Mouse (Mus musculus): ENCODE results near the gene Prmt7.
"Not testable (repeated sequence)": the region's sequence is repeated elsewhere in the genome, so short reads cannot be mapped to it uniquely, and the experiment has no call there.

The Prmt7 gene

GRCm38 (mm10) chr8:106210821-106211345 lies at the start of gene Prmt7, which contains the start of gene Slc7a6os:
Prmt7 (plus strand) TSS chr8:106210936.
Slc7a6os (minus strand) TSS chr8:106210935.
- DNase-seq (ENCODE audit: extremely low read depth, low read depth) = peak; percentile 66

GRCm38 (mm10) chr8:106163251-106163650 lies 47.5 kb upstream of the Prmt7 start:
- DNase-seq (ENCODE audit: extremely low read depth, low read depth) = no peak

GRCm38 (mm10) chr8:106165460-106165859 lies 45.3 kb upstream of the Prmt7 start:
- DNase-seq (ENCODE audit: extremely low read depth, low read depth) = peak; percentile 51

- DNase-seq (ENCODE audit: extremely low read depth, low read depth) = no peak
These were observed 42.2 kb upstream of the Prmt7 start, which contains the start of gene Slc7a6 for GRCm38 (mm10) chr8:106168356-106169016. Slc7a6 (plus strand) TSS chr8:106168857.

GRCm38 (mm10) chr8:106169017-106169933 lies 41.5 kb upstream of the Prmt7 start:
- DNase-seq (ENCODE audit: extremely low read depth, low read depth) = no peak

- DNase-seq (ENCODE audit: extremely low read depth, low read depth) = no peak
These were observed 40.7 kb upstream of the Prmt7 start for GRCm38 (mm10) chr8:106169934-106170480.

- no peak for DNase-seq (ENCODE audit: extremely low read depth, low read depth)
These were observed 37.2 kb upstream of the Prmt7 start for GRCm38 (mm10) chr8:106173566-106173965.

GRCm38 (mm10) chr8:106176891-106177290 lies 33.8 kb upstream of the Prmt7 start:
- no peak for DNase-seq (ENCODE audit: extremely low read depth, low read depth)

- no peak for DNase-seq (ENCODE audit: extremely low read depth, low read depth)
These were observed 33.1 kb upstream of the Prmt7 start for GRCm38 (mm10) chr8:106177594-106177993.

GRCm38 (mm10) chr8:106178428-106178827 lies 32.3 kb upstream of the Prmt7 start:
- no peak for DNase-seq (ENCODE audit: extremely low read depth, low read depth)

- DNase-seq (ENCODE audit: extremely low read depth, low read depth) = no peak
These were observed 25.0 kb upstream of the Prmt7 start for GRCm38 (mm10) chr8:106185628-106186270.

GRCm38 (mm10) chr8:106186394-106186793 lies 24.3 kb upstream of the Prmt7 start:
- no peak for DNase-seq (ENCODE audit: extremely low read depth, low read depth)

GRCm38 (mm10) chr8:106189162-106189561 lies 21.6 kb upstream of the Prmt7 start:
- DNase-seq (ENCODE audit: extremely low read depth, low read depth) = no peak

- peak; percentile 63 for DNase-seq (ENCODE audit: extremely low read depth, low read depth)
These were observed 19.1 kb upstream of the Prmt7 start for GRCm38 (mm10) chr8:106191639-106192038.

- DNase-seq (ENCODE audit: extremely low read depth, low read depth) = no peak
These were observed 17.6 kb upstream of the Prmt7 start for GRCm38 (mm10) chr8:106193162-106193561.

- DNase-seq (ENCODE audit: extremely low read depth, low read depth) = no peak
These were observed 16.7 kb upstream of the Prmt7 start for GRCm38 (mm10) chr8:106194062-106194461.

GRCm38 (mm10) chr8:106198741-106199140 lies 12.0 kb upstream of the Prmt7 start:
- peak; percentile 39 for DNase-seq (ENCODE audit: extremely low read depth, low read depth)

GRCm38 (mm10) chr8:106199596-106199995 lies 11.1 kb upstream of the Prmt7 start:
- DNase-seq (ENCODE audit: extremely low read depth, low read depth) = not testable (repeated sequence)

GRCm38 (mm10) chr8:106210035-106210731 lies 553 bp upstream of the Prmt7 start:
- peak; percentile 44 for DNase-seq (ENCODE audit: extremely low read depth, low read depth)

- DNase-seq (ENCODE audit: extremely low read depth, low read depth) = peak; percentile 33
These were observed 685 bp downstream of the Prmt7 start for GRCm38 (mm10) chr8:106211421-106211820.

- DNase-seq (ENCODE audit: extremely low read depth, low read depth) = no peak
These were observed 3.2 kb downstream of the Prmt7 start for GRCm38 (mm10) chr8:106213959-106214358.
